Mouse (Mus musculus) erythroblast, adult 5-6 weeks (primary cell): ENCODE measurements around the gene Tcte1. TPM values are rescaled to one million over a fixed set of nuclear protein-coding genes. Genes with fewer than 3 reads are reported as not detected.

Experiments
- ATAC-seq: replicated peaks from 2 replicates; pipeline ENCODE4 v1.8.0; 2016; ENCODE audit warnings: moderate number of reproducible peaks, mild to moderate bottlenecking, moderate TSS enrichment, inconsistent platforms; ENCODE audit not compliant: poor library complexity, low FRiP score, severe bottlenecking
- total RNA-seq, 2 experiments: library from RNA; stranded (forward) in 1 of 2; stranded (reverse) in 1 of 2; fragments of 150-400 nt in 1 of 2; fragments of 200-764, 138-1000 nt in 1 of 2; gene quantifications; 2 replicates each; pipeline versions ENCODE4 v1.2.3 to v1.2.4; 2015 to 2017; ENCODE audit warnings: low replicate concordance in 2 of 2

Tcte1 gene
- total RNA-seq, 2 experiments from 2014 or later = not detected

DNA sequence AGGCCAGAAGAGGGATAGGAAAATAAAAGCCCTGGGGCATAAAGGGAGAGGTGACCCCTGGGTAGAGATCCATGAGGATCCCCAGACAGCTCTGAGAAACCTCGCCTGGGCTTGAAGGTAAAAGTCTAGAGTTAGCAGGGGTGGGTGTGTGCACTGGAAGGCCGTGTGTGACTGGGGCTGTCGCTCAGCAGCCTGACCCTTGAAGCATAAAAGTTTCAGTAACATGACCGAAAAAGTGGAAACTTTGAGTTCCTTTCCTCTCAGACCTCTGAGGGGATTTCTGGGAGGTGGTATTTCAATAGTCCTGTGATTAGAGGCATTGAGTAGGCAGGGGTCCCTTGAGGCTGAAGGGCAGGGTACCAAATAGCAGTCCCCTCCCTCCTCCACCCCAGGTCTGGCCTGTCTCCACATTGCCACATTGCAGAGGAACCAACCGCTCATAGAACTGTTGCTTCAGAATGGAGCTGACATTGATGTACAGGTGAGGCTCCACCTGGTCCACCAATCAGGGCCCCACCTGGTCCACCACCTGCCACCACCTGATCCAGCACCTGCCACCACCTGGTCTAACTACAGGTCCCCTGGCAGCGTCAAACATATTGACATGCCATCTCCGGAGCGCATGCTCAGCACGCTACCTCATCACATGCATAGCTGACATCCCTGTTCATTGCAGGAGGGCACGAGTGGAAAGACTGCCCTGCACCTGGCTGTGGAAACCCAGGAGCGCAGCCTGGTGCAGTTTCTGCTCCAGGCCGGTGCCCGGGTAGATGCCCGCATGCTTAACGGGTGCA lies 36.7 kb downstream of the Tcte1 start:
- ATAC-seq = no peak

DNA sequence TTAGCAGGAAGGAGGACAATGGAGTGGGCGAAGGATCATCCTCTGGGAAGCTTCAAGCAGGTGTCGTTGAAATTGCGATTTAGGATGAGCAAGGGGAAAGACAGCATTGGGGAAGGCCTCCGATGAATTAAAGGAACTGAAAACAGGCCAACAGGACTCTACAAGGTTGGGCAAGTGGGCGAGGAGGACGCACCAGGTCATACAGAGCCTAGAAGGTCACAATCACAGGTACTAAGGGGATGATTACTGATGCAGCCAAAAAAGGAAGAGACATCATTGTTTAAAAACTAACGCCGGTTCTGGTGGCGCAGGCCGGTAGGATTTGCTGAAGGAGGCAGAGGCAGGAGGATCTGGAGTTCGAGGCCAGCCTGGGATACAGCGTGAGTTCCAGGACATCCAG lies 40.0 kb downstream of the Tcte1 start:
- ATAC-seq = no peak

DNA sequence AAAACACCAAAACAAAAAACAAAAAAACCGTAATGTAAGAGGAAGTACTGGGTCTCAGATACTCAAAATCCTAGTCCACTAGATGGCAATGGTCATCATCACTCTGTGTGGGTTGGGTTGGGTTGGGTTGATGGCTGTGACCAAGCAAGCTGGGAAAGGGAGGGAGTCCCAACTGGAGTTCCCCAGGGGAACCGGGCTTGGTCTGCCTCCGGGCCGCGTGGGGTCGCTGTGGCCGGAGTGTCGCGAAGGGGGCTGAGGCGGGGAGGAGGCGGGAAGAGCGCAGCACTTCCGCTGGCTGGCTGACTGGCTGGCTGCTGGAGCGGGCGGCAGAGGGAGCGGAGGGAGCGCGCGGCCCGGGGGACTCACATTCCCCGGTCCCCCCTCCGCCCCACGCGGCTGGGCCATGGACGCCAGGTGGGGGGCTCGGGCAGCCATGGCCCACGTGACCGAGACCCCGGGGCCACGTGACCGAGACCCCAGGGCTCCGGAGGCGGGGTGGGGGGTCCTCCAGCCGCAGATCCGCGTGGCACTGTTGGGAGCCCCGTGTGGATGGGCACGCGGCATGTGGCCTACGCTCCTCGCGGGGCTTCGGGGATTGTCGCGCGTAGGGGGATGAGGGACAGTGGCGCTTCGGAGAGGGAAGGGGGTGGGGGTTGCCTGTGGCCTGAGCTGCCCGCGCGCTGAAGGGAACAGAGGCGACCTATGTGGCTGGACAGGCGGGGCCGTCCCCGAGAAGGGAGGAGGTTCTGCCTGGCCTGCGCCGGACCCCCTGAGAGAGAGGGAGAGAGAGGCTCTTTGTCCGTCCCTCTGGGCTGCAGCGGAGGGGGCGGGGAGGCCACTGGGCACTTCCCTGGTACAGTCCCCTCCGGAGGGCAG lies 40.7 kb downstream of the Tcte1 start, which contains the start of gene Slc35b2:
Gene Slc35b2 (plus strand): TSS at position 220 of the 876 bp plus-strand sequence.
- peak; percentile 69 for ATAC-seq

DNA sequence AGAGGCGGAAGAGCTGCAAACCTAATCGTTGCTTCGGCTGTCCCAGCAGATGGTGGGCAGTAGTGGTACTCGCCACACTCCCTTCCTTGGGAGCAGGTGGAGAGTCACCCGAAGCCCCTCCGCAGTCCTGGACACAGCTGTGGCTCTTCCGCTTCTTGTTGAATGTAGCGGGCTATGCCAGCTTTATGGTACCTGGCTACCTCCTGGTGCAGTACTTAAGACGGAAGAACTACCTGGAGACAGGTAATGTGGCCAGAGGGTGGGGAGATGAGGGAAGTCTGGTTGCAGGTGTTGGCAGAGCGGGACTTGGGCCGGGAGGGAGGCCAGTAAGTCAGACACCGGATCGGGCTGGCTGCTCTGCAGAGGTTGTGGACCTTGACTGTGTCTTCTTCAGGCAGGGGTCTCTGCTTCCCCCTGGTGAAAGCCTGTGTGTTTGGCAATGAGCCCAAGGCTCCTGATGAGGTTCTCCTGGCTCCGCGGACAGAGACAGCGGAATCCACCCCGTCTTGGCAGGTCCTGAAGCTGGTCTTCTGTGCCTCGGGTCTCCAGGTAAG lies 41.4 kb downstream of the Tcte1 start:
- ATAC-seq = 0 out of 2 replicates have a peak, but pooled peaks have one; percentile 23

DNA sequence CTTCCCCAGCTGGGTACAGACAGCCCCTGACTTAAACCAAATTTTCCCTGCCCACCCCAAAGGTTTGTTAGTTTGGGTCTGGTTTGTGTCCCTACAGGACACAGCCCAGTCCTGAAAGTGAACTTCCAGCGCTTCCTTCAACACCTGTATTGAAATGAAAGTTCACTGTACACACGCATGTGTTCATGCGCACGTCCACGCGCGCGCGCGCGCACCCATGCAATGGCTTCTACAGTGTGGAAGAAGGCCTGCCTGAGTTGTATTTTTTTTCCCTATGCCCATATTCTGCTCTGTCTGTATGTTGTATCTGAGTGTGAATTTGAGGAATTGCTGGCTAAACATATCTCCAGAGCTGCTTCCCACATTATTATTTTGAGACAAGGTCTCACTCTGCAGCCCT lies 41.9 kb downstream of the Tcte1 start:
- ATAC-seq = no peak

DNA sequence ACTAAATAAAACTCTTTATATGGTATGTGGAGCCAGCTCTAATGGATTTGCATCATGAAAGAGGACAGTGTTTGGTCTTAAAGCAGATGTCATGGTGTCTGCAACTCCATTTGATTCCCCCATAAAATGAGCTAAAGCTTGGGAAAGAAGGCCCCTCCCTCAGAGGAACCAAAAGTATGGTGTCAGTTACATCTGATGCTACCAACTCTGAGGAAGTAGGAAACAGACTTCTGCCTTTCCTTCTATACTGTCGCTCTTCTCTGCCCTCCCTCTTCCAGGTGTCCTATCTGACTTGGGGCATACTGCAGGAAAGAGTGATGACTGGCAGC lies 42.8 kb downstream of the Tcte1 start:
- no peak for ATAC-seq

DNA sequence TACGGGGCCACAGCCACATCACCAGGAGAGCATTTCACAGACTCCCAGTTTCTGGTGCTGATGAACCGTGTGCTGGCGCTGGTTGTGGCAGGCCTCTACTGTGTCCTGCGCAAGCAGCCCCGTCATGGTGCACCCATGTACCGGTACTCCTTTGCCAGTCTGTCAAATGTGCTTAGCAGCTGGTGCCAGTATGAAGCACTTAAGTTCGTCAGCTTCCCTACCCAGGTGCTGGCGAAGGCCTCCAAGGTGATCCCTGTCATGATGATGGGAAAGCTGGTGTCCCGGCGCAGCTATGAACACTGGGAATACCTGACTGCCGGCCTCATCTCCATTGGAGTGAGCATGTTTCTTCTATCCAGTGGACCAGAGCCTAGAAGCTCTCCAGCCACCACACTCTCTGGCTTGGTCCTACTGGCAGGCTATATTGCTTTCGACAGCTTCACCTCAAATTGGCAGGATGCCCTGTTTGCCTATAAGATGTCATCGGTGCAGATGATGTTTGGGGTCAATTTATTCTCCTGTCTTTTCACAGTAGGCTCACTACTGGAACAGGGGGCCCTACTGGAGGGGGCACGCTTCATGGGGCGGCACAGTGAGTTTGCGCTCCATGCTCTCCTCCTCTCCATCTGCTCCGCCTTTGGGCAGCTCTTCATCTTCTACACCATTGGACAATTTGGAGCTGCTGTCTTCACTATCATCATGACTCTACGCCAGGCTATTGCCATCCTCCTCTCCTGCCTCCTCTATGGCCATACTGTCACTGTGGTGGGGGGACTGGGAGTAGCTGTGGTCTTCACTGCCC lies 43.3 kb downstream of the Tcte1 start:
- no peak for ATAC-seq

DNA sequence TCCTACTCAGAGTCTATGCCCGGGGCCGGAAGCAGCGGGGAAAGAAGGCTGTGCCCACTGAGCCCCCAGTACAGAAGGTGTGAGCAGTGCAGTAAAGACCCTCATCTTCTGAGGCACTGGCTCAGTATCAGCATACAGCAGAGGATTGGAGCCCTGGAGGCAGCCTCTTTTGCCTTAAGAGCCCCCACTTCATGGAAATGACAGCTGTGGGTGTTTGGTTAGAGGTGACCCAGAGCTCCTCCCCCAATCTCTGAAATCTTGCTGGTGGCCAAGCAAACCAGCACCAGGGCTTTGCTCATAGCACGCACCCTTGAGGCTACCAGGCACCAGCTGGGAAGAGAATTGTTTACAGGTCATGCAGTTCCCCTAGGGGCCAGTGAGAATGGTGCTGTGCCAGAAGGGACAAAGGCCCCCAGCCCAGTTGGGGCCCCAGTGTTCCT lies 43.9 kb downstream of the Tcte1 start:
- no peak for ATAC-seq

DNA sequence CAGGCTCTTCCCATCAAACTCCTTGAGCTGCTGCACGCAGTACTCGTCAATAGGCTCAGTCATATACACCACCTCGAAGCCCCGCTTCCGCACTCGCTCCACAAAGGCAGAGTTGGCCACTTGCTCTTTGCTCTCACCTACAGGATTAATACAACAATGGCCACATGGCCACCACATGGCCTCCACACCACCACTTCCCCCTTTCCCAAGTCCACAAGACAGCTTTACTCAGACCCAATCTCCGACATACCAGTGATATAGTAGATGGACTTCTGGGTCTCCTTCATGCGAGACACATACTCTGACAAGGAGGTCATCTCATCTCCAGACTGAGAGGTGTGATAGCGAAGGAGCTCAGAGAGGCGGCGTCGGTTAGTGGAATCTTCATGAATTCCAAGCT lies 45.8 kb downstream of the Tcte1 start:
- no peak for ATAC-seq

DNA sequence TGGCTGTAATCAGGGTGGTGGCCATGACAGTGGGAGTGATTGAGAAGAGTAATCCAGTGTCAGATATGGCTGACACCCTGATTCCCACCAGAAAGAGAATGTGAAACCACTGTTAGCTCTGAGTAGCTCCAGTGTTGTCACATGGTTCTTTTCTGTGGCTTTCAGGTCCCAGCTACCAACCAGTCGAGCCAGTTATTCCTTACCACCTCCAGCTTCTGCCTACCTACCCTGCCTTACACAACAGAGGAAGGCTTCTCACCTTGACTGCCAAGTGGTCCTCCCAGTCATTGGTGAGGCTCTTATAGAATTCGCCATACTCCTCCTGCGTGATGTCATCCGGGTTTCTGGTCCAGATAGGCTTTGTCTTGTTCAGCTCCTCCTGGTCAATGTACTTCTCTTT lies 46.8 kb downstream of the Tcte1 start:
- ATAC-seq = no peak

DNA sequence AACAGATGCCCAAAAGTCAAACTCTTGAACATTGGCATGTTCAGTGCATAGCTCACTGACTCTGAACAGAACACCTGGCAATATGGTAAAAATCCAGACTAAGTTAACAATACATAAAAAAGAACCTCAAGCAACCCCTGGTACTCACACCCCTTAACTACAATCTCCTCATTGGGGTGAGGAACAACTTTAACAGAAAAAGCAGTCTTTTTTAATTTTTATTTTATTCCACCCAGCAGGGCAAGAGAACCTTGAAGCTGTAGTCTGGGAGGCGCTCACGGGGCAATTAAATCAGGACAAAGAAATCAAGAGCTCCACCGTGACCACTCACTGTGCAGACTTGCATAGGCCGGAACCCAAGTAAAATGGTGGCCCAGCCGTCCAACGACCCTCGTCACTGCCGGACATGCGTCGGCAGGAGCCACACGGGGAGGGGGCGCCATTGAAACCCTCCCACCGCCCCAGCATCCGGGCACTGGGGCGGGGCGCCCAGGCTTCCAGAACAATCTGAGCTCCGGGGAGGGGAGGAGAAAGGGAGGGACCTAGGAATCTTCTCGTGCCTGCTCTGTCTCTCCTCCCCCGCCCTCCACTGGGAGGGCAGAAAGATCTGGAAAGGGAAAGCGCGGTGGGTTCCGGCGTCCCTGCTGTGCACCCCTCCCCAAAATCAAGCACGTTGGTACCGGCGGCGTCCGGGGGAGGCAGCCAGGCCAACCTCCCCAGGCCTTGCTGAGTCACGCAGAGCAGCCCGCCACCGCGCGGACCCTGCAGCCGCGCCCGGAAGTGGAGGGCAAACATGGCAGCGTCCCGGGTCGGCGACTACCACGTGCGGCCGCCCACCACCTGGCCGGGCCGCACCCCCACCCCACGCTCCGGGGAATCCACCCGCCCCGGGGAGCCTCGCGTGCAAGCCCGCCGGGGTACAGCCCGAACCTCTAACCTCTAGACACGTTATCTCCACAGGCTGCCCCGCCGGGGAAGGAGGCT lies 49.2 kb downstream of the Tcte1 start:
- peak; percentile 52 for ATAC-seq

DNA sequence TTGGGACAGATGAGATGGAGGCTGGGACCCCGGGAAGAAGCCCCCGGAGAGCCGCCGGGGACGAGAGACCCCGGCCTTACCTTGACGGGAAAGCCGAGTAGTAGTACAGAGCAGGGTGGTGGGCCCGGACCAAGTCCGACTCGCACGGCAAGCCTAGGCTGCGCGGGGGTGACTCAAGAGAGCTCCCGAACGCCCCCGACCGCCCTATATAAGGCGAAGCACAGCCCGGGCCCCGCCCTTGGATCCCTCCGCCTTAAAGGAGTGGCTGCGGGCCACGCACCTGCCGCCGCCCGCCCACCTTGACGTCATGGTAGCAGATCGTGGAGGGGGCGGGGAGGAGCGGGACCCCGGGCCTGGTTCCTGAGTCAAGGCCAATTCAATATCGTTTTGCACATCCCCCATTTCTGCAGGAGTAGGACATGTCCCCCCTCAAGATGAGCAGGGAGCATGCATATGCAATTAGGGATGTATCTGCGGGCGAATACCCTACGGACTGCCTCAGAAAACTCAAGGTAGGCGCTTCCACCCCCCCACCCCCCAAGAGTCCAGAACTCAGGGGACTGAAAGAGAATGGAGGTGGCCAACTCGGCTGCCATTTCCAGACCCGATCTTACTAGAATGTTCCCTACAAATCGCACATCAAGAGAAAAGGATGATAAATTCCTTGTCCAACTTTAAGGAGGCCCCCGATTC lies 50.0 kb downstream of the Tcte1 start, which contains the start of gene Hsp90ab1:
Gene Hsp90ab1 (minus strand): TSS at position 185 of the 693 bp plus-strand sequence.
- peak; percentile 85 for ATAC-seq

DNA sequence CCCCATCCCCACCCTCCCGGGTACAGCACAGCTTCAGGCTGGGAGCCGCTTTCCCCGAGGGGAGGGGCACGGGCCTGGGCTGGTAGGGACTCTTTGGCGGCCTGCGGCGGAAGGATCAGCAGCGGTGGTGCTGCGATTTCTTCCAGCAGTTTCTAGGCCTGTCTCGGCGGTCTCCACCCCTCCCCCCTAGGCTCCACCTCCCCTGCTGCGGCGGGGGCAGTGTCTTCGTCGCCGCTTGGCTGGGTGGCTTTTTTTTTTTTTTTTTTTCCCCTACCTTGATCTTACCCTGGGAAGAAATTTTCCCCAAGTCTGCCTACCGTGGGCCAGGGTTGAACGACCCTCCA lies 50.5 kb downstream of the Tcte1 start:
- ATAC-seq = peak; percentile 77

DNA sequence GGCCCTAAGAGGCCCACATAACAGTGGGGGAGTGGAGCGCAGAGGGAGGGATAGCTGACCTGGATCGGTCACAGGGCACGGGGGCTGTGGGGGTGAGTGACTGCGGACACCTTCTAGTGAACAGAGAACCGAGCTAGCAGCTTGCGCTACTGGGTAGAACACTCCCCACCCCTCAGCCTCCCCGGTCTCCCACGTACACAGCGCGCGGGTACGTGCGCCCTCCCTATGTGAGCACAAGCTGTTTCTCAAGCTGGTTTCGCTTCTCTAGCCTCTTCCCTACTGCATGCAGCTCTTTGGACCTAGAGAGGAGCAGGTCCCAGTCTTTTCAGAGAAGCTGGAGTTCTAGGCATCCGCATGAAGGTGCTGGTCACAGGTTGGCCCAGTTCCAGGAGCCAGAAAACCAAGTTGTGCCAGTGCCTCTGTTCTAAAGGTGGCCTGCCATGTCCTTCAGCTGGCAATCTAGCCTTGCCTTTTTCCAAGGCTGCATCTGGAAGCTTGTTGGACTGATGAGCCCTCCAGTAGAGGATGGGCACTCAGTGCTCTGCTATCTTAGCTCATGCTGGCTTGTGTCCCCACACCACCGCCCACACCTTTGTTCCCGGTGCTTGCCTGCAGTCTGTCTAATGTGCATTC lies 51.0 kb downstream of the Tcte1 start:
- peak; percentile 40 for ATAC-seq

DNA sequence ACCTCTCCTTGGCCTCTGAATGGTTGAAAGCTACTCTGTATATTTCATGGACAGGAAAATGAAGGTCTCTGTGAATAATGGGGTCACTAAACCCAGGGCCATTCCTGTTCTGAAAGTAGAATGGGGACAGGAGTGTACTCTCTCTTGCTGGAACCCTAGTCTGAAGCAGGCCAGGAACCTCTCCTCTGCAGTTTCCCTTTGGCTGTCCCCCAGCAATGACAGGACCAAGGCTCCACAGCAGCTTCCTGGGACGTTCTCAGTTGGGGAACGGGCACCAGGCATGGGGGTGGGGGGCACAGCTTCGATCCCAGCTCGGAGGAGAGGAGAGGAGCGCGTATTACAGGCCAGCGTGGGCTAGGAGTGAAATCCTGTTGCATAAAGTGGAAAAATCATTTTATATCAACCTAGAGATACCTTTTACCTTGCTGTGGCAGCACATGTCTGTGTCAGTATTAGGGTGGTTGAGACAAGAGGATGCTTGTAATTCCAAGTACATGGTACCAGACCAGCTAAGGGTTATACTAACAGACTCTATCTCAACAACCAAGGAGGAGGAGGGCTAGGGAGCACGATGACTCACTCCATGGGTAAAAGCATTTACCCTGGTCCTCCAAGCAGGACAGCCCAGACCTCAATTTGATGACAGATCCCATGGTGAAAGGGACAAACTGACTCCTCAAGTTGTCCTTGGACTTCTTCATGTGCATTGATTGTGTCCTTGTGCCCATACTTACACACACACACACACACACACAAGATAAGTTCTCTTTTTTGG lies 52.1 kb downstream of the Tcte1 start:
- no peak for ATAC-seq

DNA sequence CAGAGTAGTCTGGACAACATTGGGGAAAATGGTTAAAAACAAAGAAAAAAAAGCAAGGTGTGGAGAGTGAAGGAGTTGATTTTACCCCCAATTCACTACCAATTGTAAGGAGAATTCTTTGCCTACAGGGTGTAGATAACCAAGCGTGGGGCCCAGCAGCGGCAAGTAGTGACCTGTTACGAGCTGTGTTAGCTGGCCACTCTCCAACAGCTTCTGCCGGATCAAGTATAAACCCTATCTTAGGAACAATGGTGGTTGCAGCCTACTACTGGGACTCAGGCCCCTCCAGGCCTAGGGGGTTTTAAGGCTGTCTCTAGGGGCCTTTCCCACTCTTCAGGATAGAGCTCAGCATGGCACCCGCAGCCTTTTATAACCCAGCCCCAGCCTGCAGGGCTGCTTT lies 55.0 kb downstream of the Tcte1 start:
- ATAC-seq = no peak

DNA sequence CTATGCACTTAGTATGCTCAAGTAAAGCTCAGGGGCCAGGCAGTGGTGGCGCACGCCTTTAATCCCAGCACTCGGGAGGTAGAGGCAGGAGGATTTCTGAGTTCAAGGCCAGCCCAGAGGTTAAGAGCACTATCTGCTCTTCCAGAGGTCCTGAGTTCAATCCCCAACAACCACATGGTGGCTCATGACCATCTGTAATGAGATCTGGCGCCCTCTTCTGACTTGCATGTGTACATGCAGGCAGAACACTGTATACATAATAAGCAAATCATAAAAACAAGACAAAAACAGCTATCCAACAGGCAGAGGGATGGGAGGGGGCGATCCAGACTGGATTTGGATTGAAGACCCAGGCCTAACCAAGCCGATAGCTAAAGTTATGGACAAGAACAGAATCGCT lies 55.6 kb downstream of the Tcte1 start:
- no peak for ATAC-seq
